Mouse (Mus musculus) lung, embryonic 16.5 days (tissue): ENCODE data around the gene Rhobtb3. TPM values are rescaled to one million over a fixed set of nuclear protein-coding genes. Genes with fewer than 3 reads are reported as not detected.
"Not testable (repeated sequence)": the region's sequence is repeated elsewhere in the genome, so short reads cannot be mapped to it uniquely, and the experiment has no call there.

Experiments
- ATAC-seq: fragments of 200-750 bp; cut with Nextera tagmentation; 2 replicates; pipeline ENCODE4 v1.8.0; 2017; ENCODE audit warnings: low read depth, mild to moderate bottlenecking, moderate library complexity
- H3K27ac ChIP-seq: fragments of 300-500 bp; sonication (generic); 2 replicates; pipeline ENCODE4 v1.5.1; 2014; ENCODE audit warnings: mild to moderate bottlenecking, control low read depth, low read length
- H3K27me3 ChIP-seq: fragments of 300-500 bp; sonication (generic); 2 replicates; pipeline ENCODE4 v1.6.1; 2014; ENCODE audit warnings: low read depth, low read length, mixed read lengths; ENCODE audit not compliant: control insufficient read depth, insufficient read depth
- H3K36me3 ChIP-seq: fragments of 300-500 bp; sonication (generic); 2 replicates; pipeline ENCODE4 v1.6.1; 2014; ENCODE audit warnings: low read length; ENCODE audit not compliant: control insufficient read depth, insufficient read depth
- H3K4me1 ChIP-seq: fragments of 300-500 bp; sonication (generic); replicated peaks from 2 replicates; pipeline ENCODE4 v1.6.1; 2014; ENCODE audit warnings: low read length, mixed read lengths; ENCODE audit not compliant: control insufficient read depth, insufficient read depth
- H3K4me2 ChIP-seq: fragments of 300-500 bp; sonication (generic); 2 replicates; pipeline ENCODE4 v1.6.1; 2014; ENCODE audit warnings: low read depth, low read length, control low read depth
- H3K4me3 ChIP-seq: fragments of 300-500 bp; sonication (generic); 2 replicates; pipeline ENCODE4 v1.5.1; 2014; ENCODE audit warnings: mild to moderate bottlenecking, low read length, control low read depth
- H3K9ac ChIP-seq: fragments of 300-500 bp; sonication (generic); 2 replicates; pipeline ENCODE4 v1.6.1; 2014; ENCODE audit warnings: low read length, control low read depth
- H3K9me3 ChIP-seq: fragments of 300-500 bp; sonication (generic); 2 replicates; pipeline ENCODE4 v1.6.1; 2016; ENCODE audit warnings: low read length; ENCODE audit not compliant: control insufficient read depth
- WGBS: fragments of 180-500 bp; shearing (Covaris S2); extraction: QIAGEN DNeasy Blood & Tissue Kit; methylation state at CpG from one replicate; pipeline ENCODE4 v1.1.7; 2014; 5-methylcytosine and 5-hydroxymethylcytosine counted together
- polyA plus RNA-seq: library from polyadenylated mRNA; unstranded; fragments of >200 nt; fragmentation: Nextera tagmentation; extraction: Ambion mirVana; gene quantifications from 2 replicates; pipeline ENCODE4 v1.2.1, GENCODE M21; 2015

Rhobtb3 gene
- polyA plus RNA-seq, 1 experiment from 2014 or later, result 24.7 TPM

DNA sequence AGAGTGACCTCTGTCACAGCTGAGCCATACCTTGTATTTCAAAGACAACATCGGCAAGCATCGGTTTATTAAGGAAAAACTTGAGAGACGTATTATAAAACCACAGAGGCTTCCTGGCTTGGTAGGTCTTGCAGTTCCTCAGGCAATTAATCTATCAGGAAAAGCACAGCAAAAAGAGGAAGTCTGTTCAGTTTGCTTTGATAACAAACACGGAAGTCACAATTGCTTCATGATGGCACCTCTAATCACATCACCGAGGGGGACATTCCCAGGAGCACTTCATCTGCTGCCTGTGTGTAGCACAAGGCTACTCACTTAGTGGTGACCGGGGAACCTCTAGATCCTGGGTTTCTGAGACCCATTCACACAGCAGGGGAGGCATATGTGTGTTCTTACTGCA, 50.8 kb downstream of the Rhobtb3 start:
- ATAC-seq, result no peak
- Histone ChIP-seq H3K4me1 (no peaks in the 10 kb centered on the region; the same call in 1 of the 2 replicates), H3K27me3 (no peaks in the 10 kb centered on the region), H3K36me3 (peaks cover 12% of the 10 kb centered on the region), H3K27ac (no peak overlapping the region), H3K4me2 (no peak overlapping the region), H3K9ac (no peak overlapping the region), H3K4me3 (no peak overlapping the region), H3K9me3 (no peaks in the 10 kb centered on the region)
- 68% methylated on average over 6 of the region's 6 CpGs for WGBS

DNA sequence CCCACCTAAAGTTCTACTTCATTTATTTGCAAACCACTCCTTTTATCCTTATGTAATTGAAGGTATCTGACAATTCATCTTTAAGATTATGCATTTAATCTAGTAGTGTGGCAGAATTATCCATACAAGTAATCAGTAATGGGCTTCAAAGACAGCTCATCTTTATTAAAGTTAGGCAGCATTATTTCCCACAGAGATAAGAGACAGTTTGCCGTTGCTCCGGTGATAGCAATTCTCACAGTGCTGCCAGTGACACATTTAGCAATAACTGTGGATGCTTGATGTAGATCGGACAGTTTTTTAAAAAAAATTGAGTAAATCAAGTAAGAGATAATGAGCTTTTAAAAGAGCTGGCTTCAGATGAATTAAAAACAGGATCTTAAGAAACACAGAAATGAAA, 51.4 kb downstream of the Rhobtb3 start:
- WGBS, result 67% methylated on average over 3 of the region's 3 CpGs

DNA sequence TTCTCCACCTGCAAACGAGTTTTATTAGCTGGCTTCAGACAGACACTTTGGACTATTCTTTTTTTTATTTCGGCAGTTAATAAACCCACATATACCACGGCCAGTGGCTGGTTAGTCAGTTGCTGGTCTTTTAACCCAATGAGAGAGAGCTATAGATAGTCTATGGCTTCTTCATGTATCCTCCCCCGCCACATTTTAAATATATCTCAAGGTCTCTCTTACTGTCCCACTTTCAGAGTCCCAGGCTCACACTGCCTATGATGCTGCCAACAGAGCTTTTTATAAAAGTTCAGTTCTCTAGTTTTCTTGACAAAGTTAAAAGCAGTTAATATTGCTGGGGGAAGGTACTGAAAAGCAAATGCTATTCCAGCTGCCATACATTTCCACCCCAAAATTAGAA, 51.9 kb downstream of the Rhobtb3 start:
- WGBS, result 87% methylated on average over 4 of the region's 4 CpGs
- Histone ChIP-seq H3K4me2 (no peak overlapping the region), H3K9me3 (no peaks in the 10 kb centered on the region), H3K9ac (no peak overlapping the region), H3K36me3 (peaks cover 12% of the 10 kb centered on the region), H3K4me1 (no peaks in the 10 kb centered on the region; the same call in 1 of the 2 replicates), H3K4me3 (no peak overlapping the region), H3K27me3 (no peaks in the 10 kb centered on the region), H3K27ac (no peak overlapping the region)
- ATAC-seq, result no peak

More for the DNA sequence above, 51.4 kb downstream of the Rhobtb3 start:
- Histone ChIP-seq H3K27me3 (no peaks in the 10 kb centered on the region), H3K36me3 (peaks cover 12% of the 10 kb centered on the region), H3K4me3 (no peak overlapping the region), H3K4me2 (no peak overlapping the region), H3K27ac (no peak overlapping the region), H3K9ac (no peak overlapping the region), H3K9me3 (no peaks in the 10 kb centered on the region), H3K4me1 (no peaks in the 10 kb centered on the region; the same call in 1 of the 2 replicates)
- no peak for ATAC-seq

DNA sequence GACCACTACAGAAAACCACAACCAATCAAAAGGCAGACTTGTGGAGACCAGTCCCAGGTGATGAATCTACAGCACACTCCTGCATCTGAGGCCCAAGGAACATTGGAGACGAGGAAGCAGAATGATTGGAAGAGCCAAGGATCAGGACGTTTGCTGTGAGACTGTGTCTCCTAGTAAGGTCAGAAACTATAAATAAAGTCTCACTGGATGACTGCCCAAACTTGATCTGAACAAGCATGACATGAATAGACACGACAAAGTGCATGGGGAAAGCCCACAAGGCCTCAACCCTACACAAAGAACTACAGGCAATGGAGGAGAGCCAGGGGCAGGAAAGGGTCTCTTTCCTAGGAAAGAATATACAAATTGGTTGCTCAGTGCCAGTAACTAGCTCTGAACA, 59.9 kb downstream of the Rhobtb3 start:
- Histone ChIP-seq H3K4me2 (no peak overlapping the region), H3K27ac (no peak overlapping the region), H3K36me3 (peaks cover 13% of the 10 kb centered on the region; the same call in 1 of the 2 replicates), H3K4me1 (no peaks in the 10 kb centered on the region), H3K4me3 (no peak overlapping the region), H3K27me3 (no peaks in the 10 kb centered on the region), H3K9ac (no peak overlapping the region), H3K9me3 (no peaks in the 10 kb centered on the region; the same call in 1 of the 2 replicates)
- WGBS, result 56% methylated on average over 3 of the region's 3 CpGs
- no peak for ATAC-seq

DNA sequence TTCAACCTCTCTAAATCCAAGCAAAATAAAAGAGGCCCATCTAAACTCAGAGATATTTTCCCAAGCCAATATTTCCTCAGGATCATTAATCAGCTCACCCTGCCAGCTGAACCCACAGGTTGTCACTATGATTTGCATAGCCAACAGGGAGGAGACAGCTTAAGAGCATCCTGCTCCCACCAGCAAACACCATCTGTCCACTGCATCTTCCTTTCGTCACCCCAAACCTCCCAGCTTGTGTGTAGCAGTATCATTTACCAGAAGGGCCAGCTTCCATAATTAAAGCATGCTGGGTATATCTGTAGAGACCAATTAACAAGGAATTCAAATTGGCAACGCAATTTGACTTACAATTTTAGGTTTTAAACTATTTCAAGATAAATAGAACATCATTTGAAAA, 63.2 kb downstream of the Rhobtb3 start:
- no peak overlapping the region for H3K9ac ChIP-seq
- no peak for ATAC-seq
- 90% methylated on average over 2 of the region's 2 CpGs for WGBS
- H3K4me1 ChIP-seq, result no peaks in the 10 kb centered on the region
- no peak overlapping the region for H3K4me3 ChIP-seq
- no peaks in the 10 kb centered on the region for H3K27me3 ChIP-seq
- H3K36me3 ChIP-seq, result peaks cover 13% of the 10 kb centered on the region; the same call in 1 of the 2 replicates
- H3K27ac ChIP-seq, result no peak overlapping the region
- no peak overlapping the region for H3K4me2 ChIP-seq
- no peaks in the 10 kb centered on the region for H3K9me3 ChIP-seq

DNA sequence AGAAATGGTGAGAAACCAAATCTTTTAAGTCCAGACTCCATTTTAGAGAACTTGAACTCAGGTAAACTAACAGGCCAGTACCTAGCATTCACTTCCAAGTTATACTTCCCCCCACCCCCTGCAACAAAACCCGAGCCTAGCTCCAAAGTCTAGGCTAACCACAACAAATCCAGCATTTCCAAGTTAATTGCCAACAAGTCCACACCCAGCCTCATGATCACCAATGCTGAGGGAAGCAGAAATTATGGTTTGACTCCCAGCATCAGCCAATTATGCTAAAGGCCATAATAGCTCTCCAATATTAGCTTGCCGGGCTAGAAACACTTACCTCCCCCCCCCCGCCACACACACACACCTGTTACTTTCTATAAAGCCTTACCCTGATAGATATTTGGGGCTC, 64.0 kb downstream of the Rhobtb3 start:
- H3K36me3 ChIP-seq, result peaks cover 11% of the 10 kb centered on the region; the same call in 1 of the 2 replicates

DNA sequence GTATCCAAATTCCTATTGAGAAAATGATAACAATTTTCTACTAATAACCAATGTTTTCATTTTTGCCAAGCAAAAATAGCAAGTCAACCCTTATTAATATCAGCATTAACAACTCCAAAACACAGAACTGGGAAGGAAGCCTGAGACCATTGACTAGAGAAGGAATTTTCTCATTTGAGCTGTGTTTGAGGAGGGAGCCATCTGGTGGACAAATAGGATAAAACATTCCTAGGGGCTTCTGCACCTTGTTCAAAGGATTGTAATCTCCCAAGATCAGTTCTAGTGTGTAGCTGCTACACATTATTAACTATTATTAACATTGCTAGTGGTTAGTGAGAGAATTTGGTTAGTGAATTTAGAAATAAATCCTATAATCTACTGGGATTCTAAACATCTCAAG, 65.8 kb downstream of the Rhobtb3 start:
- Histone ChIP-seq H3K4me2 (no peak overlapping the region), H3K36me3 (0 out of 2 replicates have a peak, but pooled peaks cover 8% of the 10 kb centered on the region), H3K4me1 (peaks cover 4% of the 10 kb centered on the region; the same call in 1 of the 2 replicates), H3K9me3 (no peaks in the 10 kb centered on the region), H3K27ac (no peak overlapping the region), H3K9ac (no peak overlapping the region), H3K4me3 (no peak overlapping the region), H3K27me3 (no peaks in the 10 kb centered on the region)
- peak; percentile 47; the same call in 1 of the 2 replicates for ATAC-seq

More for the DNA sequence above, 64.0 kb downstream of the Rhobtb3 start:
- H3K4me1 ChIP-seq, result peaks cover 3% of the 10 kb centered on the region; the same call in 1 of the 2 replicates
- H3K27ac ChIP-seq, result no peak overlapping the region
- WGBS, result 83% methylated on average over 3 of the region's 3 CpGs
- no peaks in the 10 kb centered on the region for H3K27me3 ChIP-seq
- H3K9ac ChIP-seq, result no peak overlapping the region
- no peak overlapping the region for H3K4me3 ChIP-seq
- H3K9me3 ChIP-seq, result no peaks in the 10 kb centered on the region
- no peak overlapping the region for H3K4me2 ChIP-seq
- ATAC-seq, result no peak

DNA sequence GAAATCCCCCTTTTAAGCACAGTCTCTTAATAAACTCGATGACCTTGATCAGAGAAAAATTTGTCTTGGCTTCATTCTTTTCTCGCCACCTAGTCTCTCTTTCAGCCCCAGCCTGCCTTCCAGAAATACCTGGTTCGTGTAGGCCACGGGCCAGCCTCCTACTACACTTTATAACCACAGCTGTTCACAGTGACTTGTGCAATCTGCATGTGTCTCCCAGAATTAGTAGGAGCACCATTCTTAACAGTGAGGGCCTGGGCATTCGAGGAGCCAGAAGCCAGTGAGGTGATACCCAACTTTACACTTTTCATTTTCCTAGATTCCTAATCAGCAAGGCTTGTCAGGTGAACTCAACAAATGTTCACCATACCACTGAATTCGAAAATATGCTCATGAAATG, 67.1 kb downstream of the Rhobtb3 start:
- no peak overlapping the region for H3K27ac ChIP-seq
- no peak overlapping the region for H3K4me3 ChIP-seq
- H3K4me1 ChIP-seq, result peaks cover 4% of the 10 kb centered on the region; the same call in 1 of the 2 replicates
- no peak overlapping the region for H3K9ac ChIP-seq
- H3K27me3 ChIP-seq, result no peaks in the 10 kb centered on the region
- WGBS, result 80% methylated on average over 6 of the region's 6 CpGs
- ATAC-seq, result no peak
- no peaks in the 10 kb centered on the region for H3K9me3 ChIP-seq
- 0 out of 2 replicates have a peak, but pooled peaks cover 8% of the 10 kb centered on the region for H3K36me3 ChIP-seq
- H3K4me2 ChIP-seq, result no peak overlapping the region

DNA sequence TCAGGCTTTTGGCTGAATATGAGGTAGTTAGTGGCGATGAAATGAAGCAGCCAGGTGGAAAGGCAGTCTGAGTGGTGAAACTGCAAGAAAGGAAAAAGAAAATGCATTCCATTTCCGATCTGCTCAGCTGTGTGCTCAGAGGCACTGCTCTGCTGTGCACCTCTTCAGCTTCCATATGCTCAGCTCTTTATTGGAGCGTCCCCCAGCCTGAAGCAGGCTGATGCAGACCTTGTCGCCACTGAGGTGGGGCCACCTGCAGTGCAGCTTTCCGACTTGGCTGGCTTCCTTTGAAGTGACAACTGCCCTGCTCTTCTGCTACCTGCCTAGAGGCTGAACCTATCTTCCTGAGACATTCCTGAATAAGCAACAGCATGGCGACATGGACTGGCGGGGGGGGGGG, 67.5 kb downstream of the Rhobtb3 start:
- 75% methylated on average over 7 of the region's 7 CpGs for WGBS
- H3K27ac ChIP-seq, H3K9me3 ChIP-seq, H3K4me3 ChIP-seq, H3K27me3 ChIP-seq, H3K4me1 ChIP-seq, H3K9ac ChIP-seq, H3K36me3 ChIP-seq, ATAC-seq, H3K4me2 ChIP-seq: not testable (repeated sequence)
